Mouse (Mus musculus): Measurements from ENCODE around the gene Slit3. TPM values are rescaled to one million over a fixed set of nuclear protein-coding genes. Genes with fewer than 3 reads are reported as not detected.

Gene Slit3
- polyA plus RNA-seq, 1 experiment from 2014 or later = 4.9 TPM

DNA sequence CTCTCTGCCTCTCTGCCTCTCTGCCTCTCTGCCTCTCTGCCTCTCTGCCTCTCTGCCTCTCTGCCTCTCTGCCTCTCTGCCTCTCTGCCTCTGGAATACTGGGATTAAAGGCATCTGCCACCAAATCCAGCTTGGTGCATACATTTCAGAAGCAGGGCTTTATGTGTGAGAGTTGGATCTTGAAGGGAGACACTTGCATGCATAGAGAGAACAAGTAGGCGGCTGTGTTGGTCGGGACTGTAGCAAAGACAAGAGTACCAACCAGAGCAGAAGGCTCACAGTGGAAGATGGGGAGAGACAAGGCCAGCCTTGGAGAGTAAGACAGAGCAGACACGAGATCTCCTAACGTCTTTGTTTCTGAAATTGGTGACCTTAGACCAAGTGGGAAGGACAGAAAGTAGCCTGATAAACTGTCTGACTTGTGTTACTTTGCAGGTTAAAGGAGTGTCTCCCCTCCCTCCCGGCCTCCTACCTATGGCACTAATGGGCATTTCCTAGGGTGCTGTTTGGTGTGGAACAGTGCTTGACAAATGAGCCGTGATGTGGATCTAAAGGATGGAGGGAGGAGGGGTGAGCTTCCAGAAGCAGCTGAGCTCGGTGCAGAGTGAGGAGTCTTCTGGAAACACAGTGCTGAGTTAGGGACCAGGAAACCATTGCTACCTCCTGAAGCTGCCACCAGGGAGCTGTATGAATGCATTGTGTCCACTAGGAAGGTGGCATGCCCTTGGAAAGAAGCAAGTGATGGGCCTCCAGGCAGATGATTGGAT is 569.7 kb downstream of the Slit3 start:
- H3K27ac ChIP-seq = no peak overlapping the region
- no peak overlapping the region for H3K4me3 ChIP-seq
- no peak for DNase-seq (ENCODE audit: extremely low spot score, low spot score)
- H3K9me3 ChIP-seq = peaks cover 6% of the 10 kb centered on the region; the same call in 1 of the 2 replicates
- H3K27me3 ChIP-seq (ENCODE audit: poor library complexity, severe bottlenecking) = peaks cover 72% of the 10 kb centered on the region
- H3K4me1 ChIP-seq = no peaks in the 10 kb centered on the region
- WGBS = 72% methylated on average over 7 of the region's 7 CpGs
- H3K36me3 ChIP-seq (replicated peaks) = 0 out of 2 replicates have a peak, but pooled peaks cover 5% of the 10 kb centered on the region

DNA sequence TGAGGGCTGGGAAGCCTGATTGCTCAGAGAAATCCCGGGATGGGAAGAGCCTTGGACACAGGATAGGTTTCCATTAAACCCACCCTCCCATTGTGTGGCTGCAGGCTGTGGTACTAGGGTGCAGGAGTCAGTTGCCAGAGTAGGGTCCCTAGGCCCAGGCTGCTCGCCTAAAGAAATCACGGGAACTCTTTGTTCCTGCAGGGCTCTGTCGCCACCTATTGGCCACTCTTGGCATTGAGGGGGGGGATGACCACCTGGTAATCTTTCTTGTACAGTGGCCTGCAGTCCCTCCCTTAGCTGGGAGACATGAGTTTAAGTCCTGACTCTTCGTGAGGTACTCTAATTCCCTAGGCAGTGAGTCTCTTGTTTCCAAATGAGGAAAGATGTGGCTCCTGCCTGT is 572.1 kb downstream of the Slit3 start:
- 11% methylated on average over 5 of the region's 5 CpGs for WGBS
- Histone ChIP-seq H3K4me3 (no peak overlapping the region), H3K27ac (no peak overlapping the region), H3K4me1 (no peaks in the 10 kb centered on the region), H3K27me3 (ENCODE audit: poor library complexity, severe bottlenecking) (peaks cover 68% of the 10 kb centered on the region), H3K9me3 (peaks cover 6% of the 10 kb centered on the region; the same call in 1 of the 2 replicates), H3K36me3 (replicated peaks) (0 out of 2 replicates have a peak, but pooled peaks cover 5% of the 10 kb centered on the region)
- peak; percentile 76 for DNase-seq (ENCODE audit: extremely low spot score, low spot score)

GRCm38 (mm10) chr11:35693625-35694024 is 572.6 kb downstream of the Slit3 start:
- Histone ChIP-seq H3K4me1 (no peaks in the 10 kb centered on the region), H3K4me3 (no peak overlapping the region), H3K9me3 (peaks cover 3% of the 10 kb centered on the region; the same call in 1 of the 2 replicates), H3K27me3 (ENCODE audit: poor library complexity, severe bottlenecking) (peaks cover 64% of the 10 kb centered on the region), H3K36me3 (replicated peaks) (0 out of 2 replicates have a peak, but pooled peaks cover 5% of the 10 kb centered on the region), H3K27ac (no peak overlapping the region)
- no peak for DNase-seq (ENCODE audit: extremely low spot score, low spot score)
- WGBS = 83% methylated on average over 7 of the region's 7 CpGs

- no peaks in the 10 kb centered on the region for H3K4me1 ChIP-seq
- H3K9me3 ChIP-seq = no peaks in the 10 kb centered on the region
- H3K27ac ChIP-seq = no peak overlapping the region
- 91% methylated on average over 7 of the region's 7 CpGs for WGBS
- no peaks in the 10 kb centered on the region for H3K36me3 ChIP-seq (replicated peaks)
- peaks cover 31% of the 10 kb centered on the region for H3K27me3 ChIP-seq (ENCODE audit: poor library complexity, severe bottlenecking)
- no peak for DNase-seq (ENCODE audit: extremely low spot score, low spot score)
- no peak overlapping the region for H3K4me3 ChIP-seq
Observed at GRCm38 (mm10) chr11:35697476-35697875, 576.5 kb downstream of the Slit3 start.

GRCm38 (mm10) chr11:35698901-35699300 is 577.9 kb downstream of the Slit3 start:
- H3K36me3 ChIP-seq (replicated peaks) = peaks cover 12% of the 10 kb centered on the region
- no peak for DNase-seq (ENCODE audit: extremely low spot score, low spot score)
- H3K4me3 ChIP-seq = no peak overlapping the region
- H3K27ac ChIP-seq = no peak overlapping the region
- 93% methylated on average over 5 of the region's 5 CpGs for WGBS
- H3K4me1 ChIP-seq = no peaks in the 10 kb centered on the region
- peaks cover 7% of the 10 kb centered on the region for H3K9me3 ChIP-seq
- peaks cover 17% of the 10 kb centered on the region for H3K27me3 ChIP-seq (ENCODE audit: poor library complexity, severe bottlenecking)

DNA sequence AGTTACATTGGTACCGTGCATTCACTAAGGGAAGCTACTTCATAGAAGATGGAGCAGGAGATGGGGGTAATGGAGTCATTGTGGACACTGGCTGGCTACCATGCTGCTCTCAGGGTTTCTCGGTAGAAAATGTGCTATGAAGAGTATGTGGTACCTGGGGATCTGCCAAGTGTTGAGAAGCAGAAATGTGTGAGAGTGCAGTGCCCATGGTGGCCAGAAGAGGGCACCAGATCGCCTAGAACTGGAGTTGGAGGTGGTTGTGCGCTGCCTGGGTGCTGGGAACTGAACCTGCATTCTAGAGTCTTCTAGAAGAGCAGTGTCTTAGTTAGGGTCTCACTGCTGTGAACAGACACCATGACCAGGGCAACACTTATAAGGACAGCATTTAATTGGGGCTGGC is 582.4 kb downstream of the Slit3 start:
- 65% methylated on average over 4 of the region's 4 CpGs for WGBS
- no peak for DNase-seq (ENCODE audit: extremely low spot score, low spot score)
- H3K27ac ChIP-seq = no peak overlapping the region
- H3K36me3 ChIP-seq (replicated peaks) = peaks cover 14% of the 10 kb centered on the region
- no peak overlapping the region for H3K4me3 ChIP-seq
- peaks cover 7% of the 10 kb centered on the region for H3K4me1 ChIP-seq
- H3K27me3 ChIP-seq (ENCODE audit: poor library complexity, severe bottlenecking) = no peaks in the 10 kb centered on the region
- H3K9me3 ChIP-seq = peaks cover 14% of the 10 kb centered on the region

DNA sequence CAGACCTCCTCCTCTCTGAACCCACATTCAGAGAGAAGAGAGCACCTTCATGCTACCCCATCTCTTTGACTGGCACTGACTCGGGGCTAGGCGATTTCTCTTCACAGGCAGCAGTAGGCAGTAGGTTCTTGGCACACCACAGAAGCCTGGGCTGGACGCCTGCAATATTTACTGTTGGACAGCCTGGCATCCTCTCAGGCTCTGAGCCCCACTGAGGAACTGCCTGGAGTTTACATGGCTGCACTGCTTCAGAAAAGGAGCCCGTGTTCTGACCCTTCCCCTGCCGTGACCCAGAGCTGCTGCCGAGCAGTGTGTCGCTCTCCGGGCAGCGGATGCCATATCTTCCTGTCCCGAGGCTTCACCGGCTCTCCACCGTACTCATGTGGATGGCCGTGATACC is 583.4 kb downstream of the Slit3 start:
- 96% methylated on average over 13 of the region's 13 CpGs for WGBS

DNA sequence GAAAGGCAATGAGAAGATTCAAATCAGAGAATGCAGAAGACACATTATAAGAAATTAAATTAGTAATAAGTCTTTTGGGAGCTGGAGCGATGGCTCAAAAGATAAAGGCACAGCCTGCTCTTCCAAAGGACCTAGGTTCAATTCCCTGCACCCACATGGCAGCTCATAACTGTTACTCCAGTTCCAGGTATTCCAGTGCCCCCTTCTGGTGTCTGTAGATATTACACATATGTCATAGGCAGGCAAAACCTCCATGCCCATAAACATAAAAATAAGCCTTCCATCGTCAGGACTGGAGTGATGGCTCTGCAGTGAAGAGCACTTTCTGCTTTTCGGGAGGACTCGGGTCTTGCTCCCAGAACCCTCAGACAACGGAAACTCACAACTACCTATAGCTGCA is 583.9 kb downstream of the Slit3 start:
- Histone ChIP-seq H3K36me3 (replicated peaks) (peaks cover 14% of the 10 kb centered on the region), H3K9me3 (peaks cover 14% of the 10 kb centered on the region), H3K27me3 (ENCODE audit: poor library complexity, severe bottlenecking) (no peaks in the 10 kb centered on the region), H3K4me3 (no peak overlapping the region), H3K4me1 (peaks cover 7% of the 10 kb centered on the region), H3K27ac (no peak overlapping the region)
- no peak for DNase-seq (ENCODE audit: extremely low spot score, low spot score)
- 90% methylated on average over 5 of the region's 5 CpGs for WGBS

More for the DNA sequence above, 583.4 kb downstream of the Slit3 start:
- H3K4me3 ChIP-seq = no peak overlapping the region
- DNase-seq (ENCODE audit: extremely low spot score, low spot score) = no peak
- H3K27me3 ChIP-seq (ENCODE audit: poor library complexity, severe bottlenecking) = no peaks in the 10 kb centered on the region
- H3K36me3 ChIP-seq (replicated peaks) = peaks cover 14% of the 10 kb centered on the region
- no peak overlapping the region for H3K27ac ChIP-seq
- peaks cover 7% of the 10 kb centered on the region for H3K4me1 ChIP-seq
- H3K9me3 ChIP-seq = peaks cover 14% of the 10 kb centered on the region

- WGBS = 91% methylated on average over 12 of the region's 12 CpGs
Observed at GRCm38 (mm10) chr11:35707431-35707830, 586.4 kb downstream of the Slit3 start.

DNA sequence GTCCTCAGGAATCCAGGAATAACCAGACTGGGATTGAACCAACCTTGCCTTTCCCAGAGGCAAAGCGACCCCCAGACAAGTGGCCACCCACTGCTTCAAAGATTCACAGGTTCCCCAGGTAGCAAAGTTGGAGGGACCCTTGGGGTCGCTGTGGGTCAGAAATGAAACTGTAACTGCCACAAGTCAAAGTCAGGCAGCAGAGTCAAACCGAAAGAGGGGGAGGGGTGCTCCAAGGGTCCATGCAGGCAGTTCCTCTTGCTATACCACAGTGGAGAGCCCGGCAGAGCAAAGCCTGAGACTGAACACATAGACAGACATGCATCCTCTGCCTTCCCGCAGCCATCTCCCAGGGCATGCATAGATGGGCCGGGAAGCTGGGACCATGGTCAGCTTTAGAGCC is 590.3 kb downstream of the Slit3 start:
- H3K27me3 ChIP-seq (ENCODE audit: poor library complexity, severe bottlenecking) = no peaks in the 10 kb centered on the region
- H3K27ac ChIP-seq = no peak overlapping the region
- H3K9me3 ChIP-seq = no peaks in the 10 kb centered on the region
- DNase-seq (ENCODE audit: extremely low spot score, low spot score) = no peak
- WGBS = 83% methylated on average over 6 of the region's 6 CpGs
- no peak overlapping the region for H3K4me3 ChIP-seq
- H3K4me1 ChIP-seq = no peaks in the 10 kb centered on the region
- no peaks in the 10 kb centered on the region for H3K36me3 ChIP-seq (replicated peaks)

More at GRCm38 (mm10) chr11:35707431-35707830, 586.4 kb downstream of the Slit3 start:
- Histone ChIP-seq H3K4me3 (no peak overlapping the region), H3K9me3 (peaks cover 14% of the 10 kb centered on the region), H3K36me3 (replicated peaks) (peaks cover 14% of the 10 kb centered on the region), H3K27ac (no peak overlapping the region), H3K4me1 (peaks cover 7% of the 10 kb centered on the region), H3K27me3 (ENCODE audit: poor library complexity, severe bottlenecking) (no peaks in the 10 kb centered on the region)
- DNase-seq (ENCODE audit: extremely low spot score, low spot score) = no peak

GRCm38 (mm10) chr11:35718881-35719280 is 597.9 kb downstream of the Slit3 start:
- Histone ChIP-seq H3K4me1 (no peaks in the 10 kb centered on the region), H3K27me3 (ENCODE audit: poor library complexity, severe bottlenecking) (no peaks in the 10 kb centered on the region), H3K27ac (no peak overlapping the region), H3K9me3 (no peaks in the 10 kb centered on the region), H3K36me3 (replicated peaks) (no peaks in the 10 kb centered on the region), H3K4me3 (no peak overlapping the region)
- no peak for DNase-seq (ENCODE audit: extremely low spot score, low spot score)
- 88% methylated on average over 1 of the region's 1 CpGs for WGBS

- H3K36me3 ChIP-seq (replicated peaks) = no peaks in the 10 kb centered on the region
- DNase-seq (ENCODE audit: extremely low spot score, low spot score) = no peak
- no peaks in the 10 kb centered on the region for H3K4me1 ChIP-seq
- no peak overlapping the region for H3K4me3 ChIP-seq
- no peaks in the 10 kb centered on the region for H3K27me3 ChIP-seq (ENCODE audit: poor library complexity, severe bottlenecking)
- H3K9me3 ChIP-seq = no peaks in the 10 kb centered on the region
- WGBS = 93% methylated on average over 5 of the region's 5 CpGs
- no peak overlapping the region for H3K27ac ChIP-seq
Observed at GRCm38 (mm10) chr11:35723876-35724275, 602.9 kb downstream of the Slit3 start.

- Histone ChIP-seq H3K4me3 (no peak overlapping the region), H3K4me1 (no peaks in the 10 kb centered on the region), H3K27ac (no peak overlapping the region), H3K27me3 (ENCODE audit: poor library complexity, severe bottlenecking) (no peaks in the 10 kb centered on the region), H3K9me3 (no peaks in the 10 kb centered on the region), H3K36me3 (replicated peaks) (no peaks in the 10 kb centered on the region)
- WGBS = 81% methylated on average over 8 of the region's 8 CpGs
- DNase-seq (ENCODE audit: extremely low spot score, low spot score) = no peak
Observed at GRCm38 (mm10) chr11:35726341-35726846, 605.4 kb downstream of the Slit3 start.
